Mouse (Mus musculus) thymus, postnatal 25 days (tissue): ENCODE measurements around the gene Itpr1.
"Not testable (repeated sequence)": the region's sequence is repeated elsewhere in the genome, so short reads cannot be mapped to it uniquely, and the experiment has no call there.

Source experiments
- DNase-seq: peaks from one replicate; pipeline ENCODE4 v3.0.0; 2022

The Itpr1 gene

GRCm38 (mm10) chr6:108554878-108555277, 342.0 kb downstream of the Itpr1 start:
- no peak for DNase-seq

GRCm38 (mm10) chr6:108557576-108558322, 344.9 kb downstream of the Itpr1 start:
- DNase-seq, result no peak

GRCm38 (mm10) chr6:108559226-108559625, 346.3 kb downstream of the Itpr1 start:
- not testable (repeated sequence) for DNase-seq

- no peak for DNase-seq
Measured at GRCm38 (mm10) chr6:108562971-108563370, 350.1 kb downstream of the Itpr1 start.

- not testable (repeated sequence) for DNase-seq
Measured at GRCm38 (mm10) chr6:108565447-108565846, 352.6 kb downstream of the Itpr1 start.

GRCm38 (mm10) chr6:108566549-108566948, 353.7 kb downstream of the Itpr1 start:
- no peak for DNase-seq

GRCm38 (mm10) chr6:108569460-108570187, 356.7 kb downstream of the Itpr1 start:
- DNase-seq, result no peak

- peak; percentile 11 for DNase-seq
Measured at GRCm38 (mm10) chr6:108570351-108571041, 357.6 kb downstream of the Itpr1 start.

- peak; percentile 83 for DNase-seq
Measured at GRCm38 (mm10) chr6:108571042-108571590, 358.2 kb downstream of the Itpr1 start.

- DNase-seq, result no peak
Measured at GRCm38 (mm10) chr6:108572646-108573045, 359.8 kb downstream of the Itpr1 start.

GRCm38 (mm10) chr6:108577056-108577455, 364.2 kb downstream of the Itpr1 start:
- no peak for DNase-seq

GRCm38 (mm10) chr6:108588426-108588825, 375.5 kb downstream of the Itpr1 start:
- DNase-seq, result no peak

- DNase-seq, result no peak
Measured at GRCm38 (mm10) chr6:108592227-108592626, 379.3 kb downstream of the Itpr1 start.

- DNase-seq, result no peak
Measured at GRCm38 (mm10) chr6:108592636-108593035, 379.7 kb downstream of the Itpr1 start.

- DNase-seq, result no peak
Measured at GRCm38 (mm10) chr6:108594171-108594841, 381.4 kb downstream of the Itpr1 start.

- no peak for DNase-seq
Measured at GRCm38 (mm10) chr6:108598691-108599090, 385.8 kb downstream of the Itpr1 start.

- no peak for DNase-seq
Measured at GRCm38 (mm10) chr6:108599317-108599716, 386.4 kb downstream of the Itpr1 start.
